Mouse (Mus musculus): ENCODE results near the gene Rnf150. TPM values are rescaled to one million over a fixed set of nuclear protein-coding genes. Genes with fewer than 3 reads are reported as not detected.

The Rnf150 gene
- polyA plus RNA-seq, 1 experiment from 2014 or later, result 0.07 TPM

GRCm38 (mm10) chr8:82859343-82859620 is 3.9 kb upstream of the Rnf150 start:
- Histone ChIP-seq H3K27ac (replicated peaks) (no peak overlapping the region), H3K4me3 (replicated peaks) (no peak overlapping the region), H3K4me1 (replicated peaks) (peaks cover 8% of the 10 kb centered on the region), H3K9me3 (replicated peaks) (no peaks in the 10 kb centered on the region), H3K36me3 (replicated peaks) (no peaks in the 10 kb centered on the region), H3K27me3 (peaks cover 29% of the 10 kb centered on the region), H3K4me2 (no peak overlapping the region), H3K9ac (no peak overlapping the region)
- WGBS (ENCODE audit: insufficient replicate concordance), result 18% methylated on average over 2 of the region's 2 CpGs
- ATAC-seq (ENCODE audit: insufficient read depth), result no peak

DNA sequence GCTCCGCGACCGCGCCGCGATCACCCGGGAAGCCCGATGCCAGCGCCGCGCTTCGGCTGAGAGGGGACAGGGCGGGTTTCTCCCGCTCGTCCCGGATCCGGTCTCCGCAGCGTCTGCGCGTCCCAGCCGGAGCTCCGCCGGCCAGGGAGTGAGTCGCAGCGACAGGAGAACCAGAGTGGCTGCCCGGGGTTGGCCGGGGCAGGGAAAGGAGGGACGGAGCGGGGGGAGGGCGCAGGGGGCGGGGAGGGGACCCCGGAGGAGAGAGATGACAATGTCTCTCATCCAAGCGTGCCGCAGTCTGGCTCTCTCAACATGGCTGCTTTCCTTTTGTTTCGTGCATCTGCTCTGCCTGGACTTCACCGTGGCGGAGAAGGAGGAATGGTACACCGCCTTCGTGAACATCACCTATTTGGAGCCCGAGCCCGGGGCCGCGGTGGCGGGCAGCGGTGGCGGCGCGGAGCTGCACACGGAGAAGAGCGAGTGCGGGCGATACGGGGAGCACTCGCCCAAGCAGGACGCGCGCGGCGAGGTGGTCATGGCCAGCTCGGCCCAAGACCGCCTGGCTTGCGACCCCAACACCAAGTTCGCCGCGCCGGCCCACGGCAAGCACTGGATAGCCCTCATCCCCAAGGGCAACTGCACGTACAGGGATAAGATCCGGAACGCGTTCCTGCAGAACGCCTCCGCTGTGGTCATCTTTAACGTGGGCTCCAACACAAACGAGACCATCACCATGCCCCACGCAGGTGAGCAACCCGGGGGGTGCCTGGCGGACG is 777 bp downstream of the Rnf150 start:
- under 1% methylated on average over 80 of the region's 80 CpGs for WGBS (ENCODE audit: insufficient replicate concordance)
- H3K27ac ChIP-seq (replicated peaks), result no peak overlapping the region
- peaks cover 10% of the 10 kb centered on the region for H3K4me1 ChIP-seq (replicated peaks)
- H3K9me3 ChIP-seq (replicated peaks), result no peaks in the 10 kb centered on the region
- H3K9ac ChIP-seq, result peak overlapping the region; percentile 11; the same call in 1 of the 2 replicates
- H3K4me3 ChIP-seq (replicated peaks), result peak overlapping the region; percentile 55
- peaks cover 49% of the 10 kb centered on the region for H3K27me3 ChIP-seq
- peak overlapping the region; percentile 77 for H3K4me2 ChIP-seq
- ATAC-seq (ENCODE audit: insufficient read depth), result peak; percentile 12; the same call in 1 of the 2 replicates
- no peaks in the 10 kb centered on the region for H3K36me3 ChIP-seq (replicated peaks)

GRCm38 (mm10) chr8:82864521-82864818 is 1.3 kb downstream of the Rnf150 start:
- no peak for ATAC-seq (ENCODE audit: insufficient read depth)
- Histone ChIP-seq H3K9me3 (replicated peaks) (no peaks in the 10 kb centered on the region), H3K4me2 (peak overlapping the region; percentile 77), H3K27me3 (peaks cover 49% of the 10 kb centered on the region), H3K4me1 (replicated peaks) (peaks cover 10% of the 10 kb centered on the region), H3K36me3 (replicated peaks) (no peaks in the 10 kb centered on the region), H3K4me3 (replicated peaks) (peak overlapping the region; percentile 55), H3K9ac (no peak overlapping the region), H3K27ac (replicated peaks) (no peak overlapping the region)
- WGBS (ENCODE audit: insufficient replicate concordance), result 4% methylated on average over 10 of the region's 10 CpGs

DNA sequence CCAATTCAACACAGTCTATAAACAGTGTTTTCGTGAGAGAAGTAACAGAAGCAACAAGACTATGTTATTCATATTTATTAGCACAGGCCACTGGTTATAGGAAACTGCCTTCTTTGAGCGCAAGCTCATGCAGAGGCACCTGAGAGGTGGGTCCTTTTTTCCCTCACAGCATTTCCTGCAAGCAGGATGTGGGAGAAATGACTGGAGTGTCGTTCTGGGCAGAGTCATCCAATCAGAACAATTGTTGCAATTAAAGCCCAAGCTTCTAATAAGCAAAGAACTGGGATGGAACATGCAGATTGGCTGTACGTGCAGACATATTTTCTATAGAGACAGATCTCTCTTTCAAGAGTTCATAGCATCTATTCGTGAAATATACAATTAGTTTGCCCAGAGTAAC is 2.1 kb downstream of the Rnf150 start:
- H3K4me2 ChIP-seq, result no peak overlapping the region; the same call in 1 of the 2 replicates
- H3K36me3 ChIP-seq (replicated peaks), result no peaks in the 10 kb centered on the region
- WGBS (ENCODE audit: insufficient replicate concordance), result 47% methylated on average over 5 of the region's 5 CpGs
- H3K9ac ChIP-seq, result no peak overlapping the region
- no peak overlapping the region for H3K4me3 ChIP-seq (replicated peaks)
- peaks cover 49% of the 10 kb centered on the region for H3K27me3 ChIP-seq
- H3K9me3 ChIP-seq (replicated peaks), result no peaks in the 10 kb centered on the region
- H3K4me1 ChIP-seq (replicated peaks), result peaks cover 10% of the 10 kb centered on the region
- H3K27ac ChIP-seq (replicated peaks), result no peak overlapping the region
- ATAC-seq (ENCODE audit: insufficient read depth), result no peak

DNA sequence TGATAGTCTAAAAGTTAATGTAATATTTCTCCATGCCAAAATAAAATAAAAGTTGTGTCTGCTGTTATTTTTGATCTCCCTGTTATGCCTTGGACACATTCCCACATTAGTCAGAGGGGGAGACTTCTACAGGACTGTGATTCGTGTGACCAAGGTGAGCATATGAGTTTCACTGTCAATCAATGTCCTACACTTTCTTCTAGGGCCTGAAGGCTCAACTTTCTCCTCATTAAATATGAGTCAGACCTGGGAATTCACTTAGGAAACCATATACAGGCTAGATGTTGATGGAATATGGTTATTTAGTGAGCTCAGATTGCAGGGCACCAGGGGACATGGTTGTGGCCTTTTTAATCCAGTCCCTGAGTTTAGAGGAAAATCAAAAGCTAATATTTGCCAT is 3.1 kb downstream of the Rnf150 start:
- no peak for ATAC-seq (ENCODE audit: insufficient read depth)
- Histone ChIP-seq H3K4me3 (replicated peaks) (no peak overlapping the region), H3K27me3 (peaks cover 49% of the 10 kb centered on the region), H3K27ac (replicated peaks) (no peak overlapping the region), H3K9me3 (replicated peaks) (no peaks in the 10 kb centered on the region), H3K36me3 (replicated peaks) (no peaks in the 10 kb centered on the region), H3K4me1 (replicated peaks) (peaks cover 10% of the 10 kb centered on the region), H3K9ac (no peak overlapping the region), H3K4me2 (no peak overlapping the region)
- WGBS (ENCODE audit: insufficient replicate concordance), result 36% methylated on average over 1 of the region's 1 CpGs

- 54% methylated on average over 4 of the region's 4 CpGs for WGBS (ENCODE audit: insufficient replicate concordance)
- no peaks in the 10 kb centered on the region for H3K4me1 ChIP-seq (replicated peaks)
These were observed 7.8 kb downstream of the Rnf150 start for GRCm38 (mm10) chr8:82870840-82871490.

GRCm38 (mm10) chr8:82871986-82872385 is 8.8 kb downstream of the Rnf150 start:
- Histone ChIP-seq H3K27me3 (no peaks in the 10 kb centered on the region), H3K36me3 (replicated peaks) (no peaks in the 10 kb centered on the region), H3K4me3 (replicated peaks) (no peak overlapping the region), H3K9me3 (replicated peaks) (no peaks in the 10 kb centered on the region), H3K27ac (replicated peaks) (no peak overlapping the region), H3K9ac (no peak overlapping the region), H3K4me2 (no peak overlapping the region), H3K4me1 (replicated peaks) (no peaks in the 10 kb centered on the region)
- no peak for ATAC-seq (ENCODE audit: insufficient read depth)
- WGBS (ENCODE audit: insufficient replicate concordance), result 47% methylated on average over 4 of the region's 4 CpGs

More at GRCm38 (mm10) chr8:82870840-82871490, 7.8 kb downstream of the Rnf150 start:
- Histone ChIP-seq H3K4me3 (replicated peaks) (no peak overlapping the region), H3K9me3 (replicated peaks) (no peaks in the 10 kb centered on the region), H3K27ac (replicated peaks) (no peak overlapping the region), H3K36me3 (replicated peaks) (no peaks in the 10 kb centered on the region), H3K9ac (no peak overlapping the region), H3K4me2 (no peak overlapping the region), H3K27me3 (peaks cover 4% of the 10 kb centered on the region; the same call in 1 of the 2 replicates)
- ATAC-seq (ENCODE audit: insufficient read depth), result no peak

DNA sequence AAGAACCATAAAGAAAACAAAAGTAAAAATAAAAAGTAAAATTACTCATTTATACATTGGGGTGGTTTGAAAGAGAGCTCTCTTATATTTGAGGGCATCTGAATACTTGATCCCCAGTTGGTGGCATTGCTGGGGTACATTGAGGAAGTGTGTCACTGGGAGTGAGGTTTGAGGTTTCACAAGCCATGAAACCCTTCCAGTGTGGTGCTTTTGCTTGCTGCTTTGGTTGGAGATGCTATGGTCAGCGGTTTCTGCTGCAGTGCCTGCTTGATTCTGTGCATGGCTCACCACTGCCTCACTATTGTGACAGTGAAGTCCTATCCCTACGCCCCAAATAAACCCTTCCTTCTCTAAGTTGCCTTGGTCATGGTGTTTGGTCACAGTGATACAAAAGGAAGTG is 10.9 kb downstream of the Rnf150 start:
- 48% methylated on average over 2 of the region's 2 CpGs for WGBS (ENCODE audit: insufficient replicate concordance)
- Histone ChIP-seq H3K4me2 (no peak overlapping the region), H3K9ac (no peak overlapping the region), H3K27me3 (no peaks in the 10 kb centered on the region), H3K9me3 (replicated peaks) (no peaks in the 10 kb centered on the region), H3K27ac (replicated peaks) (no peak overlapping the region), H3K4me1 (replicated peaks) (no peaks in the 10 kb centered on the region), H3K4me3 (replicated peaks) (no peak overlapping the region), H3K36me3 (replicated peaks) (no peaks in the 10 kb centered on the region)
- no peak for ATAC-seq (ENCODE audit: insufficient read depth)

DNA sequence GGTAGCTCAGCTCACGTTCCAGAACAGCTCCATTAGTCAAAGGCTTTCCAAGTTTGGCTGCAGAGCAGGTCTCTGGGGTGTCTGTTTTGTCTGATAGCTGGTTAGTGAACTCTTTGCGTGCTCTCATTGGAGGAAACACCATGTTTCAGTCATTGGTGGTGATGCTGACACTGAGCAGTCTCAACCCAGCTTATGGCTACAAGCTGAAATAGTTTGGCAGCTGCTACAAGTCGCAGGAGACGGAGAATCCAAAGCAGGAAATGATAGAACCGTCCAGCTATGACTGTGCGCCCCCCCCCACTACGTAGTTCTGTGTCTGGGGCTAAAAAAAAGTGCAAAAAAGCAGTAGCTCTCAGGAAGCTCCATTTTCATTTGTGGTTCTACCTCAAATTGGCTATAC is 12.0 kb downstream of the Rnf150 start:
- Histone ChIP-seq H3K9ac (no peak overlapping the region), H3K4me1 (replicated peaks) (no peaks in the 10 kb centered on the region), H3K27me3 (no peaks in the 10 kb centered on the region), H3K36me3 (replicated peaks) (no peaks in the 10 kb centered on the region), H3K9me3 (replicated peaks) (no peaks in the 10 kb centered on the region), H3K27ac (replicated peaks) (no peak overlapping the region), H3K4me3 (replicated peaks) (no peak overlapping the region), H3K4me2 (no peak overlapping the region)
- 21% methylated on average over 7 of the region's 7 CpGs for WGBS (ENCODE audit: insufficient replicate concordance)
- ATAC-seq (ENCODE audit: insufficient read depth), result no peak

DNA sequence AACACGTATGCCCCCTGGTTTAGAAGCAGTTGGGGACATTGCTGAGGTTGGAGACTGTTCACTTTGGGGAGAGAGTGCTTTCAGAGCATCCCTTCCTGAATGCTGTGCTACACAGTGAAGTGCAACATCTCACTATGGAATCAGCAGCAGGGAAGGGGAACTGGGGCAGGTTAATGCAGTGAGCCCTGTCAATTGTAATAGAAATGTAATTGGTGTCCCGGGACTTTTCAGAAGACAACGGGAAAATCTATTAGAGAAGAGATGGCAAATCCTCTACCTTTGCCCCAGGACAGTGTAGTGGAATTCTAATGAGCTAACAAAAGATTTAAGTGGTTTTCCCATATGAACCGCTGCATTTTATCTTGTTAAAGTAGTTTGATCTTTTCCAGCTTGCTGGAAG is 21.3 kb downstream of the Rnf150 start:
- H3K4me1 ChIP-seq (replicated peaks), result no peaks in the 10 kb centered on the region
- WGBS (ENCODE audit: insufficient replicate concordance), result 55% methylated on average over 4 of the region's 4 CpGs

GRCm38 (mm10) chr8:82887234-82887633 is 24.1 kb downstream of the Rnf150 start:
- Histone ChIP-seq H3K4me1 (replicated peaks) (no peaks in the 10 kb centered on the region), H3K36me3 (replicated peaks) (no peaks in the 10 kb centered on the region), H3K27me3 (no peaks in the 10 kb centered on the region), H3K4me3 (replicated peaks) (no peak overlapping the region), H3K27ac (replicated peaks) (no peak overlapping the region), H3K9ac (no peak overlapping the region), H3K4me2 (no peak overlapping the region), H3K9me3 (replicated peaks) (no peaks in the 10 kb centered on the region)
- 69% methylated on average over 4 of the region's 4 CpGs for WGBS (ENCODE audit: insufficient replicate concordance)
- no peak for ATAC-seq (ENCODE audit: insufficient read depth)

More for the DNA sequence above, 21.3 kb downstream of the Rnf150 start:
- H3K4me2 ChIP-seq, result no peak overlapping the region
- no peak for ATAC-seq (ENCODE audit: insufficient read depth)
- no peak overlapping the region for H3K4me3 ChIP-seq (replicated peaks)
- no peaks in the 10 kb centered on the region for H3K27me3 ChIP-seq
- H3K9ac ChIP-seq, result no peak overlapping the region
- no peaks in the 10 kb centered on the region for H3K36me3 ChIP-seq (replicated peaks)
- no peak overlapping the region for H3K27ac ChIP-seq (replicated peaks)
- H3K9me3 ChIP-seq (replicated peaks), result no peaks in the 10 kb centered on the region
